Mouse (Mus musculus): ENCODE results near the gene Fgfr2. TPM values are rescaled to one million over a fixed set of nuclear protein-coding genes. Genes with fewer than 3 reads are reported as not detected.

Gene Fgfr2
- polyA plus RNA-seq, 1 experiment from 2014 or later = 11.2 TPM

DNA sequence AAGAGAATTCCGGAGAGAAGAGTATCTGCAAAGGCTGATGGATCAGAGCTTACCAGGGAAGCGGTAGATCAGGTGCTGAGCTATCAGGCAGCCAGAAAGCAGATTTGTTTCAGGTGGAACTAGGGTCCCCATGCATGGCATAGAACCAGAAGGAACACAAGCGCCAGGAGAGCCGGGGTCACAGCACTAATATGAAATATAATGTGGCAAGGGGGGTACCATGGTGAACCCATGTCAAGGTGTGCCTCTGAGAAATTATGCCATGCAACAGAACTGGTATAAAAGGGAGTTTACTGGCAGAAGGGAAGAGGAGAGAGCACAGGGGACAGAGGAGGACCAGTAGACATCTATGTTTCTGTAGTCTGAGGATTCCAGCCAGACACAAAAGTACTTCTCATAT, 2188.5 kb downstream of the Fgfr2 start:
- H3K9me3 ChIP-seq (ENCODE audit: low read length) = no peaks in the 10 kb centered on the region
- peaks cover 6% of the 10 kb centered on the region; the same call in 1 of the 2 replicates for H3K4me1 ChIP-seq (ENCODE audit: insufficient read depth)
- H3K4me2 ChIP-seq (ENCODE audit: low read depth, low read length) = no peak overlapping the region
- no peaks in the 10 kb centered on the region for H3K36me3 ChIP-seq (replicated peaks; ENCODE audit: insufficient read depth, low read length)
- H3K9ac ChIP-seq (replicated peaks) = no peak overlapping the region
- TF ChIP-seq CTCF (IDR thresholded peaks at IDR 0.05; ENCODE audit: low read depth) = no peak
- TF ChIP-seq EP300 (IDR thresholded peaks at IDR 0.05; ENCODE audit: low read depth) = no peak
- no peak for ATAC-seq
- 66% methylated on average over 4 of the region's 4 CpGs for WGBS (ENCODE audit: insufficient replicate concordance)
- H3K27ac ChIP-seq (ENCODE audit: low read depth) = no peak overlapping the region
- no peak for DNase-seq
- peaks cover 65% of the 10 kb centered on the region for H3K27me3 ChIP-seq (ENCODE audit: insufficient read depth, low read length)
- H3K4me3 ChIP-seq (ENCODE audit: low read depth, low read length) = no peak overlapping the region

DNA sequence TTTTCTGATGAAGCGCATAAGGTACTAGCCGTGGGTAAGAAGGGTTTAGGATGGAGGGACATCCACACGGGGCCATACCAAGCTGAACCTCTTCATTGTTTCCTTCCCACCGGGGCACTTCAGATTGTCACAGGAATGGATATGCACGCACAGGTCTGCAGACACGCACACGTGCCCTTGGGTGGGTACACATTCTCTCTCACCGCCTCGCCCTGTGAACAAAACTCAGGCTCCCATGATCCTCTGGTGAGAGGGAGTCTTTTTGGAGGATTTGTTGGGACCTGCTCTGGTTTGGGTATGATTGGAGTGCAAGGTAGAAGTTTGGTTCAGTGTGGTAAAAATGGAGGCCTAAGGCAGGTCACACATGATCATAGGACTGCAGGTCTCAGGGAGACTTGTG, 2190.2 kb downstream of the Fgfr2 start:
- Histone ChIP-seq H3K27me3 (ENCODE audit: insufficient read depth, low read length) (peaks cover 48% of the 10 kb centered on the region), H3K4me2 (ENCODE audit: low read depth, low read length) (no peak overlapping the region), H3K9ac (replicated peaks) (no peak overlapping the region), H3K9me3 (ENCODE audit: low read length) (no peaks in the 10 kb centered on the region), H3K4me3 (ENCODE audit: low read depth, low read length) (no peak overlapping the region), H3K4me1 (ENCODE audit: insufficient read depth) (peaks cover 6% of the 10 kb centered on the region; the same call in 1 of the 2 replicates), H3K27ac (ENCODE audit: low read depth) (no peak overlapping the region), H3K36me3 (replicated peaks; ENCODE audit: insufficient read depth, low read length) (no peaks in the 10 kb centered on the region)
- 88% methylated on average over 9 of the region's 9 CpGs for WGBS (ENCODE audit: insufficient replicate concordance)
- DNase-seq (no peak), ATAC-seq (no peak)
- TF ChIP-seq EP300 (IDR thresholded peaks at IDR 0.05; ENCODE audit: low read depth) (no peak), CTCF (IDR thresholded peaks at IDR 0.05; ENCODE audit: low read depth) (no peak)

DNA sequence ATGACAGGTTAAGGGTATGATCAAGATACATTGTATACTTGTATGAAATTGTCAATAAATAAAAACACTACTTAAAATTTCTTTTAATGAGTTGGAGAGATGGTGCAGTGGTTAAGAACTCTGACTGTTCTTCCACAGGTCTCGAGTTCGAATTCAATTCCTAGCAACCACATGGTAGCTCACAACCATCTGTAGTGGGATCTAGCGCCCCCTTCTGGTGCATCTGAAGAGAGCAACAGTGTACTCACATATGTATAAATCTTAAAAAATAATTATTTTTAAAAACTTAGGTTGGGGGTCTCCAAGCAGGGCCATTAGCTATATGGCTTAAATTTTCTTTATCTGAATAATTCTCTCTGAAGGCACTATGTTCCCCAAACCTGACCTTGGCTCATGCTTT, 2192.7 kb downstream of the Fgfr2 start:
- WGBS (ENCODE audit: insufficient replicate concordance) = 58% methylated on average over 3 of the region's 3 CpGs
- H3K27ac ChIP-seq (ENCODE audit: low read depth) = no peak overlapping the region
- DNase-seq = no peak
- no peak overlapping the region for H3K9ac ChIP-seq (replicated peaks)
- H3K4me1 ChIP-seq (ENCODE audit: insufficient read depth) = no peaks in the 10 kb centered on the region
- no peaks in the 10 kb centered on the region for H3K36me3 ChIP-seq (replicated peaks; ENCODE audit: insufficient read depth, low read length)
- H3K9me3 ChIP-seq (ENCODE audit: low read length) = no peaks in the 10 kb centered on the region
- TF ChIP-seq CTCF (IDR thresholded peaks at IDR 0.05; ENCODE audit: low read depth) = peak; percentile 35; the same call in 1 of the 2 replicates
- no peak for TF ChIP-seq EP300 (IDR thresholded peaks at IDR 0.05; ENCODE audit: low read depth)
- no peak overlapping the region for H3K4me2 ChIP-seq (ENCODE audit: low read depth, low read length)
- H3K27me3 ChIP-seq (ENCODE audit: insufficient read depth, low read length) = peaks cover 23% of the 10 kb centered on the region
- H3K4me3 ChIP-seq (ENCODE audit: low read depth, low read length) = no peak overlapping the region
- ATAC-seq = no peak

DNA sequence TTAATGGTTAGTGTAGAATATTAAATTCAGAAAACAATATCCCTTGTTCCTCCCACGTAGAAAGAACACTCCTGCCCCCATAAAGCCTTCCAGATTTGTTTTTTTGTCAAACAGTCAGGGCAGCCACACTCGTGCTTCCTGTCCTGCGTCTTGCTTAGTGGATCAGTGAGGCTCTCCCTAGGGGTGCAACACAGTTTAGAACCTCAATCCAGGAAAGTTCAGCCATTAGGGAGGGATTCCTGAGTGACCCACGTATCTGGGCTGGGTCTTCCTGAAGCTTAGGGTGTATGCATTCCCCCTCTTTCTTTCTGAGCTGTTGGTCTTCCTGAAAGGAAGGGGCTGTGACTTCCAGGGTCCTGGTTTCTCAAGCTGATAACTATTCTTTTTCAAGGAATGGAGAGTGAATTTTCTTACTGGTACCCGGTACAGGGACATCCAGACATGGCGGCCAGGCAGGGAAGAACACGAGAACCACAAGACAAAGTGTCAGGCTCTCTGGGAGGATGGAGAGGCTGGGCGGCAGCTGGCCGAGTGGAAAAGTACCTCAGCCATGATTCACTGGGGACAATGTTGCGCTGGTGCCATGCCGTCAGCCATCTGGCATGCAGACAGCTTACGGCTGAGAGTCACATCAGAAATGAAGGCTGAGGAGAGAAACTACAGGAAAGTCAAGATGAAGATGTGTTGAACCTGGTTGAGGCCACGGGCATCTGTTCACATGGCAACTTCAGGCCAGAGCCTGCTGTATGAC, 2200.0 kb downstream of the Fgfr2 start:
- no peak overlapping the region for H3K4me3 ChIP-seq (ENCODE audit: low read depth, low read length)
- WGBS (ENCODE audit: insufficient replicate concordance) = 64% methylated on average over 13 of the region's 13 CpGs
- no peak for ATAC-seq
- no peak overlapping the region for H3K9ac ChIP-seq (replicated peaks)
- H3K36me3 ChIP-seq (replicated peaks; ENCODE audit: insufficient read depth, low read length) = no peaks in the 10 kb centered on the region
- no peak for TF ChIP-seq EP300 (IDR thresholded peaks at IDR 0.05; ENCODE audit: low read depth)
- TF ChIP-seq CTCF (IDR thresholded peaks at IDR 0.05; ENCODE audit: low read depth) = no peak
- no peak for DNase-seq
- no peaks in the 10 kb centered on the region for H3K4me1 ChIP-seq (ENCODE audit: insufficient read depth)
- no peaks in the 10 kb centered on the region for H3K9me3 ChIP-seq (ENCODE audit: low read length)
- no peak overlapping the region for H3K4me2 ChIP-seq (ENCODE audit: low read depth, low read length)
- no peak overlapping the region for H3K27ac ChIP-seq (ENCODE audit: low read depth)
- H3K27me3 ChIP-seq (ENCODE audit: insufficient read depth, low read length) = no peaks in the 10 kb centered on the region

DNA sequence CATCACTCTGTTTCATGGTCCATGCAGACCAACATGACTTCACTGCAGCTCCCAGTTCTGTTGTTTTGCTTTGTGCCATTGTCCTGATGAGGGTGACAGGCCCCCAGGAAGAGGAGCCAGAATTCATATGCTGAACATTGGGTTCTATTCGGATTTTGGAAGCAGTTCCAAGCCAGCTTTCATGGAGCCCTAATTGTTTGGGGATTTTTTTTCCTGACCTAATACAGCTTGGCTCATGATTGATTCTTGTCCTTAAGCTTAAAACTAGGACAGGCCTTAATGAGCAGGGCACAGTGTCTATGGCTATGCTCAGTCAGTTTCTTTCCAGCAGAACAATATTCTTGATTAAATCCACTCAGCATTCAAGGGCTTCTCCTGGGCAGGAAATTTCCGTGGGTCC, 2204.9 kb downstream of the Fgfr2 start:
- DNase-seq (no peak), ATAC-seq (no peak)
- Histone ChIP-seq H3K9ac (replicated peaks) (no peak overlapping the region), H3K4me3 (ENCODE audit: low read depth, low read length) (no peak overlapping the region), H3K9me3 (ENCODE audit: low read length) (no peaks in the 10 kb centered on the region), H3K36me3 (replicated peaks; ENCODE audit: insufficient read depth, low read length) (no peaks in the 10 kb centered on the region; the same call in 1 of the 2 replicates), H3K27me3 (ENCODE audit: insufficient read depth, low read length) (no peaks in the 10 kb centered on the region), H3K4me1 (ENCODE audit: insufficient read depth) (no peaks in the 10 kb centered on the region), H3K27ac (ENCODE audit: low read depth) (no peak overlapping the region), H3K4me2 (ENCODE audit: low read depth, low read length) (no peak overlapping the region)
- no peak for TF ChIP-seq CTCF (IDR thresholded peaks at IDR 0.05; ENCODE audit: low read depth)
- no peak for TF ChIP-seq EP300 (IDR thresholded peaks at IDR 0.05; ENCODE audit: low read depth)
- 54% methylated on average over 2 of the region's 2 CpGs for WGBS (ENCODE audit: insufficient replicate concordance)

DNA sequence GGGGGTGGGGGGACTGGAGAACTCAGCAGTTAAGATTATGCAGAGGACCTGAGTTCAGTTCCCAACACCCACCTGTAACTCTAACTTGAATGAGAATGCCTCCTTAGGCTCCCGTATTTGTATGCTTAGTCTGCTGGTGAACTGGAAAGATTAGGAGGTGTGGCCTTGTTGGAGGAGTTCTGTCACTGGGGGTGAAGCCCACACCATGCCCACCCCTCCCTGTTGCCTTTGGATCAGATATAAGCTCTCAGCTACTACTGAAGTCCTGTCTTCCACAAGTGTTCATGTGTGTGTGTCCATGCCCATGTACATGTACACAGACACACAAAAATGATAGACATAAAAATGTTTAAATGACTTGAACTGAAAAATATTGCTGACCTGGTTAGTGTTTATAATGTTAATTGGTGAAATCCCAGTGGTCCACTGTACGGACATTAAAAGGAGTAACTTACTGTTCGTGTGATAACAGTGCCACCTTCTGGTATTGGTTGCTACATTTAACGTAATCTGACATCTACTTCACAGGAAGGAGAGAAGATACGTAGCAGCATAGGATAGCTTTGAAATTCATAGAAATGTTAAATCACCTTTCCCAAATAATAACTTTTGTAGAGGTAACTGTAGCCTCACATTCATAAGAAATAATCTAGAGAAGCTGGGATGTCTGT, 2208.3 kb downstream of the Fgfr2 start:
- Histone ChIP-seq H3K36me3 (replicated peaks; ENCODE audit: insufficient read depth, low read length) (peaks cover 3% of the 10 kb centered on the region; the same call in 1 of the 2 replicates), H3K4me2 (ENCODE audit: low read depth, low read length) (no peak overlapping the region), H3K4me3 (ENCODE audit: low read depth, low read length) (no peak overlapping the region), H3K27ac (ENCODE audit: low read depth) (no peak overlapping the region), H3K27me3 (ENCODE audit: insufficient read depth, low read length) (no peaks in the 10 kb centered on the region), H3K9me3 (ENCODE audit: low read length) (no peaks in the 10 kb centered on the region), H3K9ac (replicated peaks) (no peak overlapping the region), H3K4me1 (ENCODE audit: insufficient read depth) (no peaks in the 10 kb centered on the region)
- DNase-seq = no peak
- no peak for ATAC-seq
- 40% methylated on average over 5 of the region's 5 CpGs for WGBS (ENCODE audit: insufficient replicate concordance)
- peak; percentile 73 for TF ChIP-seq CTCF (IDR thresholded peaks at IDR 0.05; ENCODE audit: low read depth)
- no peak for TF ChIP-seq EP300 (IDR thresholded peaks at IDR 0.05; ENCODE audit: low read depth)

Data from liver, postnatal 0 days (tissue).